In the genomic region with DNA sequence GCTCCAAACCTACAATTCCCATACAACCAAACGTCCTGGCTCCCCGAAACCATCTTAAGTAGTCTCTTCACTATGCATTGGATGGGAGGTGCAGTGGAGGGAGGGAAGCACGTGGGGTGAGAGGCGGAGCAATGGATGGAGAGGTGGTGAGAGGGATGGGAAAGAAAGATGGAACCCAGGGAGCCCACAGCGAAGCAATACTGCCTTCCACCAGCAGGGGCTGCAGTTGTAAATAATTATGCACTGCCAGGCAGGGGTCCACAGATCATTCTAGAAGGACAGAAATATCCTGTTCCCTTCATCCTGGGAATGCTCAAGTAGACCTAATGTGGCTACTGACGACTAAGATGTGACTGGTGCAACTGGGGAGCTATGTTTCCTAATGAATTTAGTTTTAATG, we compare ENCODE assay signal across 10 mouse cellular contexts. TPM values are rescaled to one million over a fixed set of nuclear protein-coding genes. Genes with fewer than 3 reads are reported as not detected.
A peak's percentile ranks its signal among the peaks of the same experiment; 100 is the strongest.
DNase-seq lines count a peak whose midpoint lies in the region; ATAC-seq and TF ChIP-seq lines count a peak whose summit lies in the region.
"Had no signal": no experiment of that assay in that cellular context is flagged by ENCODE, and none has a peak within 500 bp of the region (broad histone marks: within the 10 kb centered on the region; RNA-seq: fewer than 3 reads in every experiment).

No protein-coding gene starts in this region.

- no peak overlapping the region for H3K9ac ChIP-seq in kidney, embryonic 14.5 days (ENCODE audit: low read depth, low read length)
- H3K9ac ChIP-seq in stomach, postnatal 0 days (ENCODE audit: low read length), result no peak overlapping the region

- no peak overlapping the region for H3K27ac ChIP-seq in kidney, adult 2 months (ENCODE audit: insufficient read depth, low read depth, low read length)
- no peak overlapping the region for H3K27ac ChIP-seq in kidney, embryonic 14.5 days (ENCODE audit: low read depth, low read length)
- no peak overlapping the region for H3K27ac ChIP-seq in testis, adult 2 months (ENCODE audit: control insufficient read depth, insufficient read depth, low read depth, low read length)
- H3K27ac ChIP-seq in stomach, postnatal 0 days (replicated peaks), result no peak overlapping the region

- TF ChIP-seq EP300 in stomach, postnatal 0 days (optimal IDR thresholded peaks at IDR 0.05), result no peak

- H3K9me3 ChIP-seq in kidney, embryonic 14.5 days (ENCODE audit: control insufficient read depth, low read length), result no peaks in the 10 kb centered on the region
- no peaks in the 10 kb centered on the region for H3K9me3 ChIP-seq in stomach, postnatal 0 days (ENCODE audit: control insufficient read depth, low read length)
- H3K9me3 ChIP-seq: megakaryocyte, embryonic 14.5 days had no signal

- no peak for ATAC-seq in kidney, embryonic 14.5 days (ENCODE audit: low FRiP score, low TSS enrichment)
- no peak for ATAC-seq in stomach, postnatal 0 days (ENCODE audit: low FRiP score, low TSS enrichment)

- H3K4me2 ChIP-seq in kidney, embryonic 14.5 days (replicated peaks; ENCODE audit: low read depth, low read length), result no peak overlapping the region
- no peak overlapping the region for H3K4me2 ChIP-seq in stomach, postnatal 0 days (replicated peaks; ENCODE audit: low read depth)
- H3K4me2 ChIP-seq: heart, embryonic 11.5 days had no signal

- TF ChIP-seq CTCF in kidney, adult 2 months (conservative IDR thresholded peaks at IDR 0.05; ENCODE audit: insufficient read depth, insufficient read length, low read depth, low read length), result peak; percentile 38
- peak; percentile 23; the same call in 1 of the 2 replicates for TF ChIP-seq CTCF in testis, adult 2 months (IDR thresholded peaks at IDR 0.05; ENCODE audit: control insufficient read depth, insufficient read depth, insufficient replicate concordance, low read depth, low read length)
- TF ChIP-seq CTCF in stomach, postnatal 0 days (IDR thresholded peaks at IDR 0.05; ENCODE audit: low read depth), result peak; percentile 67

- no peak overlapping the region for H3K4me3 ChIP-seq in kidney, adult 2 months (ENCODE audit: insufficient read depth, low read depth, low read length)
- no peak overlapping the region for H3K4me3 ChIP-seq in kidney, embryonic 14.5 days (ENCODE audit: low read length)
- H3K4me3 ChIP-seq in testis, adult 2 months (ENCODE audit: control insufficient read depth, low read depth, low read length), result no peak overlapping the region
- no peak overlapping the region for H3K4me3 ChIP-seq in stomach, postnatal 0 days (ENCODE audit: low read depth, low read length)
- H3K4me3 ChIP-seq: megakaryocyte, embryonic 14.5 days had no signal

- no peaks in the 10 kb centered on the region for H3K4me1 ChIP-seq in kidney, adult 2 months (ENCODE audit: control insufficient read depth, insufficient read depth, low read length)
- H3K4me1 ChIP-seq in kidney, embryonic 14.5 days (ENCODE audit: control insufficient read depth, insufficient read depth, low read length), result peaks cover 8% of the 10 kb centered on the region; the same call in 1 of the 2 replicates
- peaks cover 7% of the 10 kb centered on the region for H3K4me1 ChIP-seq in testis, adult 2 months (ENCODE audit: control insufficient read depth, insufficient read depth, low read length)
- H3K4me1 ChIP-seq in stomach, postnatal 0 days (replicated peaks; ENCODE audit: control insufficient read depth, insufficient read depth), result no peaks in the 10 kb centered on the region
- H3K4me1 ChIP-seq: megakaryocyte, embryonic 14.5 days had no signal

- no peaks in the 10 kb centered on the region for H3K36me3 ChIP-seq in kidney, adult 2 months (ENCODE audit: control insufficient read depth, insufficient read depth, low read length)
- peaks cover 33% of the 10 kb centered on the region; the same call in 1 of the 2 replicates for H3K36me3 ChIP-seq in kidney, embryonic 14.5 days (ENCODE audit: control insufficient read depth, insufficient read depth, low read length)
- H3K36me3 ChIP-seq in testis, adult 2 months (ENCODE audit: control insufficient read depth, insufficient read depth, low read length), result no peaks in the 10 kb centered on the region
- no peaks in the 10 kb centered on the region for H3K36me3 ChIP-seq in stomach, postnatal 0 days (ENCODE audit: control insufficient read depth, insufficient read depth, low read length)

- H3K27me3 ChIP-seq in kidney, adult 2 months (replicated peaks; ENCODE audit: control insufficient read depth, insufficient read depth, low read length), result no peaks in the 10 kb centered on the region
- no peaks in the 10 kb centered on the region for H3K27me3 ChIP-seq in kidney, embryonic 14.5 days (ENCODE audit: control insufficient read depth, insufficient read depth, low read length)
- no peaks in the 10 kb centered on the region for H3K27me3 ChIP-seq in testis, adult 2 months (ENCODE audit: control insufficient read depth, insufficient read depth, low read length)
- no peaks in the 10 kb centered on the region for H3K27me3 ChIP-seq in stomach, postnatal 0 days (ENCODE audit: control insufficient read depth, insufficient read depth, low read length)

- no peak for TF ChIP-seq POLR2A in kidney, adult 2 months (IDR thresholded peaks at IDR 0.05; ENCODE audit: low read depth, low read length)
- no peak for TF ChIP-seq POLR2A in testis, adult 2 months (IDR thresholded peaks at IDR 0.05; ENCODE audit: control insufficient read depth, low read depth, low read length)

- intact Hi-C loops in left cerebral cortex, postnatal 4 days (cut with DNase I), result loop anchor here (5.0 kb wide), 1 partner anchor 277 kb away; no protein-coding TSS in a partner anchor

- DNase-seq in kidney, adult 2 months, result no peak
- no peak for DNase-seq in testis, postnatal 14 days (ENCODE audit: low spot score)
- DNase-seq in R1 (ENCODE audit: low read depth, low spot score), result peak; percentile 86
- DNase-seq in stomach, postnatal 0 days (ENCODE audit: low spot score), result no peak
- DNase-seq in left cerebral cortex, postnatal 4 days, result no peak
- DNase-seq: cerebellum, adult 11-12 months had no signal

- 82% methylated on average over 6 of the region's 6 CpGs for WGBS in kidney, adult 2 months
- 84% methylated on average over 6 of the region's 6 CpGs for WGBS in kidney, embryonic 14.5 days
- 72% methylated on average over 6 of the region's 6 CpGs for WGBS in stomach, postnatal 0 days

RNA-seq across cellular contexts. Expression of gene Slc29a3, which starts 22.9 kb away (rescaled TPM):
- 38.6 and 43.5 TPM in 2 replicates for polyA plus RNA-seq in kidney, adult 2 months (2012; rRNA removed)
- 4.0 and 10.8 TPM in 2 replicates for polyA plus RNA-seq in kidney, embryonic 14.5 days (2014; fragmentation: Nextera tagmentation; extraction: Ambion mirVana)
- polyA plus RNA-seq in testis, adult 2 months (2012; rRNA removed), result 66.1 and 66.3 TPM in 2 replicates
- polyA plus RNA-seq in stomach, postnatal 0 days (2015; fragmentation: Nextera tagmentation; extraction: Ambion mirVana), result 3.4 and 5.8 TPM in 2 replicates
- total RNA-seq in left cerebral cortex, postnatal 4 days (2021), result 10 to 100 TPM; 16.3 to 19.6 TPM

RNA-seq across cellular contexts. Expression of gene Unc5b, which starts 55.9 kb away (rescaled TPM):
- 6.1 and 6.2 TPM in 2 replicates for polyA plus RNA-seq in kidney, adult 2 months (2012; rRNA removed)
- 7.9 and 10.1 TPM in 2 replicates for polyA plus RNA-seq in kidney, embryonic 14.5 days (2014; fragmentation: Nextera tagmentation; extraction: Ambion mirVana)
- polyA plus RNA-seq in testis, adult 2 months (2012; rRNA removed), result 0.86 and 1.2 TPM in 2 replicates
- 3.8 and 4.1 TPM in 2 replicates for polyA plus RNA-seq in stomach, postnatal 0 days (2015; fragmentation: Nextera tagmentation; extraction: Ambion mirVana)
- 1 to 10 TPM; 7.2 to 9.1 TPM for total RNA-seq in left cerebral cortex, postnatal 4 days (2021)
